Mouse (Mus musculus): ENCODE results near the gene Gpr101. TPM values are rescaled to one million over a fixed set of nuclear protein-coding genes. Genes with fewer than 3 reads are reported as not detected.

The Gpr101 gene
- total RNA-seq (2023; ENCODE audit: inconsistent age), result not detected in 4 replicates

GRCm38 (mm10) chrX:57503634-57504033 is at the start of gene Gpr101:
Gene Gpr101, minus strand, starts transcription at chrX:57503757.

Other genes with a start within 250 kb of the Gpr101 start
- 98.8 to 126 TPM (median 112 TPM) in 4 replicates for gene Arhgef6, start 165.0 kb downstream of the Gpr101 start, total RNA-seq (2023; ENCODE audit: inconsistent age)
- 55.7 to 69.5 TPM (median 60.8 TPM) in 4 replicates for gene Rbmx, start 110.7 kb downstream of the Gpr101 start, total RNA-seq (2023; ENCODE audit: inconsistent age)
- not detected in 4 replicates for gene Gm364, start 94.6 kb downstream of the Gpr101 start, total RNA-seq (2023; ENCODE audit: inconsistent age)